11 mouse cellular contexts compared by ENCODE assay signal in the genomic region with DNA sequence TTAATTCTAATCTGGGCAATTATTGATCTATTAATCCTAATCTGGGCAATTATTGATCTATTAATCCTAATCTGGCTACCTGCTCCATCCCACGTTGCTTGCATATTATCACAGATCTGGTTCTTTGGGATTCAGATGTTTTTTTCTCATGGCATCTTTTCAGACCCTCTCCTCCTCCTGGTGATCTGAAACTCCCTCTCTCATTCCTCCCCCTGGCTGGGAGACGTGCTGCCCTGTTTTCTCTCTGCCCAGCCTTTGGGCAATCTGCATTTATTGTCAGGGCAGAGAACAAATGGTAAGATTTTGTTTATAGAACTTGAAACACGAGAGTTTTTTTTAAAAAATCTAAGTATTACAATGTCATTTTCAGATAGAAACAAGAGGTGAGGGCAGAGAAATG. TPM values are rescaled to one million over a fixed set of nuclear protein-coding genes. Genes with fewer than 3 reads are reported as not detected.
A peak's percentile ranks its signal among the peaks of the same experiment; 100 is the strongest.
DNase-seq lines count a peak whose midpoint lies in the region; ATAC-seq and TF ChIP-seq lines count a peak whose summit lies in the region.
"Had no signal": no experiment of that assay in that cellular context is flagged by ENCODE, and none has a peak within 500 bp of the region (broad histone marks: within the 10 kb centered on the region; RNA-seq: fewer than 3 reads in every experiment).

No protein-coding gene starts in this region.

- H3K9ac ChIP-seq in neural tube, embryonic 11.5 days (ENCODE audit: low read length) = no peak overlapping the region
- H3K9ac ChIP-seq in forebrain, postnatal 0 days = peak overlapping the region; percentile 46; the same call in 1 of the 2 replicates
- no peak overlapping the region for H3K9ac ChIP-seq in liver, postnatal 0 days (replicated peaks)

- no peaks in the 10 kb centered on the region for H3K36me3 ChIP-seq in neural tube, embryonic 11.5 days (ENCODE audit: control insufficient read depth, insufficient read depth, low read length)
- no peaks in the 10 kb centered on the region for H3K36me3 ChIP-seq in forebrain, postnatal 0 days (ENCODE audit: insufficient read depth)
- no peaks in the 10 kb centered on the region for H3K36me3 ChIP-seq in liver, postnatal 0 days (replicated peaks; ENCODE audit: insufficient read depth, low read length)

- no peak overlapping the region for H3K27ac ChIP-seq in neural tube, embryonic 11.5 days (ENCODE audit: low read depth, low read length)
- H3K27ac ChIP-seq in forebrain, postnatal 0 days (ENCODE audit: low read depth, low read length) = no peak overlapping the region
- H3K27ac ChIP-seq in liver, postnatal 0 days (ENCODE audit: low read depth) = no peak overlapping the region

- ATAC-seq in neural tube, embryonic 11.5 days (ENCODE audit: insufficient read depth, low FRiP score, low TSS enrichment) = no peak
- ATAC-seq in forebrain, postnatal 0 days = no peak
- ATAC-seq in liver, postnatal 0 days = no peak
- ATAC-seq: Patski had no signal

- no peak for DNase-seq in neural tube, embryonic 11.5 days (ENCODE audit: low spot score)
- no peak for DNase-seq in neural tube, embryonic 10.5 days (ENCODE audit: extremely low spot score, low spot score)
- DNase-seq in forebrain, postnatal 0 days = no peak
- DNase-seq in liver, postnatal 0 days = no peak
- no peak for DNase-seq in urinary bladder, postnatal 14 days (ENCODE audit: low spot score)
- DNase-seq in cerebellum, adult 11 months = no peak
- no peak for DNase-seq in embryo, embryonic 10.5 days (ENCODE audit: low spot score)
- DNase-seq: heart, postnatal 10 days had no signal

- TF ChIP-seq CTCF in forebrain, postnatal 0 days (IDR thresholded peaks at IDR 0.05; ENCODE audit: low read depth) = no peak
- TF ChIP-seq CTCF in liver, postnatal 0 days (IDR thresholded peaks at IDR 0.05; ENCODE audit: low read depth) = no peak

- 71% methylated on average over 3 of the region's 3 CpGs for WGBS in neural tube, embryonic 11.5 days
- 68% methylated on average over 3 of the region's 3 CpGs for WGBS in forebrain, postnatal 0 days
- 68% methylated on average over 3 of the region's 3 CpGs for WGBS in liver, postnatal 0 days (ENCODE audit: insufficient replicate concordance)

- no peaks in the 10 kb centered on the region for H3K9me3 ChIP-seq in neural tube, embryonic 11.5 days (ENCODE audit: control insufficient read depth, low read length)
- no peaks in the 10 kb centered on the region for H3K9me3 ChIP-seq in forebrain, postnatal 0 days (ENCODE audit: low read length)
- no peaks in the 10 kb centered on the region for H3K9me3 ChIP-seq in liver, postnatal 0 days (ENCODE audit: low read length)

- no peaks in the 10 kb centered on the region for H3K4me1 ChIP-seq in neural tube, embryonic 11.5 days (ENCODE audit: control insufficient read depth, insufficient read depth, low read length)
- H3K4me1 ChIP-seq in forebrain, postnatal 0 days (ENCODE audit: insufficient read depth) = 0 out of 2 replicates have a peak, but pooled peaks cover 6% of the 10 kb centered on the region
- H3K4me1 ChIP-seq in liver, postnatal 0 days (ENCODE audit: insufficient read depth) = peaks cover 14% of the 10 kb centered on the region

- no peaks in the 10 kb centered on the region for H3K27me3 ChIP-seq in neural tube, embryonic 11.5 days (ENCODE audit: control insufficient read depth, insufficient read depth, low read length)
- H3K27me3 ChIP-seq in forebrain, postnatal 0 days (ENCODE audit: insufficient read depth, low read length) = no peaks in the 10 kb centered on the region
- no peaks in the 10 kb centered on the region for H3K27me3 ChIP-seq in liver, postnatal 0 days (ENCODE audit: insufficient read depth, low read length)
- H3K27me3 ChIP-seq: Patski had no signal

- no peak for TF ChIP-seq EP300 in liver, postnatal 0 days (IDR thresholded peaks at IDR 0.05; ENCODE audit: low read depth)

- H3K4me3 ChIP-seq in neural tube, embryonic 11.5 days (ENCODE audit: low read depth, low read length) = no peak overlapping the region
- no peak overlapping the region for H3K4me3 ChIP-seq in forebrain, postnatal 0 days (ENCODE audit: low read depth, low read length)
- no peak overlapping the region for H3K4me3 ChIP-seq in liver, postnatal 0 days (ENCODE audit: low read depth, low read length)

- peak overlapping the region; percentile 53; the same call in 1 of the 2 replicates for H3K4me2 ChIP-seq in neural tube, embryonic 11.5 days (ENCODE audit: low read depth)
- peak overlapping the region; percentile 65; the same call in 1 of the 2 replicates for H3K4me2 ChIP-seq in forebrain, postnatal 0 days (ENCODE audit: low read depth)
- peak overlapping the region; percentile 88; the same call in 1 of the 2 replicates for H3K4me2 ChIP-seq in liver, postnatal 0 days (ENCODE audit: low read depth, low read length)

RNA-seq across cellular contexts. Expression of gene Zfp607b, which starts 1.3 kb away (rescaled TPM):
- polyA plus RNA-seq in neural tube, embryonic 11.5 days (2014; fragmentation: Nextera tagmentation; extraction: Ambion mirVana) = 5.0 and 6.1 TPM in 2 replicates
- total RNA-seq in forebrain, postnatal 0 days (2014; rRNA removed) = 8.5 and 10.6 TPM in 2 replicates
- 5.7 and 6.5 TPM in 2 replicates for polyA plus RNA-seq in forebrain, postnatal 0 days (2015; fragmentation: Nextera tagmentation; extraction: Ambion mirVana)
- 0.46 and 0.78 TPM in 2 replicates for polyA plus RNA-seq in liver, postnatal 0 days (2015; fragmentation: Nextera tagmentation; extraction: Ambion mirVana)

RNA-seq across cellular contexts. Expression of gene Map3k10, which starts 13.4 kb away (rescaled TPM):
- 9.0 and 12.5 TPM in 2 replicates for polyA plus RNA-seq in neural tube, embryonic 11.5 days (2014; fragmentation: Nextera tagmentation; extraction: Ambion mirVana)
- total RNA-seq in forebrain, postnatal 0 days (2014; rRNA removed) = 117 and 126 TPM in 2 replicates
- polyA plus RNA-seq in forebrain, postnatal 0 days (2015; fragmentation: Nextera tagmentation; extraction: Ambion mirVana) = 20.8 and 22.5 TPM in 2 replicates
- polyA plus RNA-seq in liver, postnatal 0 days (2015; fragmentation: Nextera tagmentation; extraction: Ambion mirVana) = 1.7 and 2.2 TPM in 2 replicates

RNA-seq across cellular contexts. Expression of gene Ttc9b, which starts 34.1 kb away (rescaled TPM):
- polyA plus RNA-seq in neural tube, embryonic 11.5 days (2014; fragmentation: Nextera tagmentation; extraction: Ambion mirVana) = 10.2 and 11.2 TPM in 2 replicates
- 95.8 and 111 TPM in 2 replicates for total RNA-seq in forebrain, postnatal 0 days (2014; rRNA removed)
- 116 and 118 TPM in 2 replicates for polyA plus RNA-seq in forebrain, postnatal 0 days (2015; fragmentation: Nextera tagmentation; extraction: Ambion mirVana)
- not detected in 2 replicates for polyA plus RNA-seq in liver, postnatal 0 days (2015; fragmentation: Nextera tagmentation; extraction: Ambion mirVana)
- total RNA-seq: heart, postnatal 10 days; megakaryocyte progenitor cell, adult 5-6 weeks had no signal
- polyA plus RNA-seq: urinary bladder, adult 2 months had no signal

RNA-seq across cellular contexts. Expression of gene Zfp60, which starts 43.4 kb away (rescaled TPM):
- 83.7 and 84.7 TPM in 2 replicates for polyA plus RNA-seq in neural tube, embryonic 11.5 days (2014; fragmentation: Nextera tagmentation; extraction: Ambion mirVana)
- total RNA-seq in forebrain, postnatal 0 days (2014; rRNA removed) = 41.3 and 46.0 TPM in 2 replicates
- polyA plus RNA-seq in forebrain, postnatal 0 days (2015; fragmentation: Nextera tagmentation; extraction: Ambion mirVana) = 24.3 and 44.3 TPM in 2 replicates
- polyA plus RNA-seq in liver, postnatal 0 days (2015; fragmentation: Nextera tagmentation; extraction: Ambion mirVana) = 3.2 and 3.9 TPM in 2 replicates

Comparison
In these comparisons a context has a peak if more than half of its experiments do, and no peak if none do; other contexts are left out.
1. RNA of gene Ttc9b, which starts 34.1 kb away (polyA plus RNA-seq): 116 to 118 TPM in forebrain, postnatal 0 days and 10.2 to 11.2 TPM in neural tube, embryonic 11.5 days; not detected in liver, postnatal 0 days; every median in the first group is over 10 times any median in the second.
2. Peak in every context shown above with its lines, with median percentiles within 50 percentile points of each other: H3K4me2 ChIP-seq.